Mouse (Mus musculus) heart, postnatal 10 days (tissue): ENCODE results near the gene Olfr796. TPM values are rescaled to one million over a fixed set of nuclear protein-coding genes. Genes with fewer than 3 reads are reported as not detected.

Experiments
- DNase-seq, 2 experiments: peaks; one replicate each; pipeline ENCODE4 v3.0.0; 2021
- intact Hi-C: fragments of 180-260 bp; cut with DNase I; formaldehyde crosslinking; loops from one replicate; pipeline ENCODE4 v1.15.1; 2025
- microRNA-seq, 2 experiments: library from miRNA; unstranded; fragments of <30 nt; microRNA quantifications; one replicate each; pipeline ENCODE4 v1.2.0; 2022
- total RNA-seq, 2 experiments: library from RNA; stranded (reverse); gene quantifications; 2 replicates each; pipeline ENCODE4 v1.2.3; 2021

The Olfr796 gene
- not detected for total RNA-seq

GRCm38 (mm10) chr10:129612470-129612869 is at the start of gene Olfr796:
Gene Olfr796 (minus strand): TSS chr10:129612570.
- intact Hi-C loops, result no loop called here
- no peak for DNase-seq

GRCm38 (mm10) chr10:129657394-129657793 is 45.0 kb upstream of the Olfr796 start, which contains the start of gene Olfr800:
Gene Olfr800 (plus strand): TSS chr10:129657694.
- DNase-seq, result no peak
- intact Hi-C loops, result no loop called here

GRCm38 (mm10) chr10:129651763-129652162 is 39.4 kb upstream of the Olfr796 start:
- DNase-seq, result no peak
- intact Hi-C loops, result no loop called here

- intact Hi-C loops, result no loop called here
- no peak for DNase-seq
These were observed 24.8 kb upstream of the Olfr796 start, which contains the start of gene Olfr799 for GRCm38 (mm10) chr10:129637184-129637583. Gene Olfr799 (plus strand): TSS chr10:129637484.

- intact Hi-C loops, result no loop called here
- no peak for DNase-seq
These were observed 15.5 kb upstream of the Olfr796 start, which contains the start of gene Olfr798 for GRCm38 (mm10) chr10:129627834-129628233. Gene Olfr798 (minus strand): TSS chr10:129627934.

- DNase-seq, result no peak
- intact Hi-C loops, result no loop called here
These were observed 10.9 kb upstream of the Olfr796 start for GRCm38 (mm10) chr10:129623251-129623650.

- intact Hi-C loops, result no loop called here
- DNase-seq, result no peak
These were observed 9.4 kb upstream of the Olfr796 start for GRCm38 (mm10) chr10:129621724-129622123.

- intact Hi-C loops, result no loop called here
- no peak for DNase-seq
These were observed 35.3 kb downstream of the Olfr796 start for GRCm38 (mm10) chr10:129577066-129577465.

- DNase-seq, result no peak
- intact Hi-C loops, result no loop called here
These were observed 45.0 kb downstream of the Olfr796 start, which contains the start of gene Olfr794 for GRCm38 (mm10) chr10:129567355-129567754. Gene Olfr794 (plus strand): TSS chr10:129567655.

Small RNAs within 50 kb of the gene (microRNA-seq; reads per million reads assigned to microRNA genes)
- 0 reads per million in 2 experiments for gene Gm23252

Other genes with a start within 250 kb of the Olfr796 start
- gene Olfr784, start 228.5 kb downstream of the Olfr796 start, total RNA-seq, result not detected
- not detected for gene Olfr785, start 207.1 kb downstream of the Olfr796 start, total RNA-seq
- not detected for gene Olfr786, start 185.3 kb downstream of the Olfr796 start, total RNA-seq
- not detected for gene Olfr787, start 150.7 kb downstream of the Olfr796 start, total RNA-seq
- not detected for gene Olfr788, start 141.6 kb downstream of the Olfr796 start, total RNA-seq
- gene Olfr789, start 127.8 kb downstream of the Olfr796 start, total RNA-seq, result not detected
- not detected for gene Olfr790, start 114.1 kb downstream of the Olfr796 start, total RNA-seq
- gene Olfr791, start 90.8 kb downstream of the Olfr796 start, total RNA-seq, result not detected
- gene Olfr792, start 73.4 kb downstream of the Olfr796 start, total RNA-seq, result not detected
- gene Olfr794, start 44.9 kb downstream of the Olfr796 start, total RNA-seq, result not detected
- not detected for gene Olfr798, start 15.4 kb upstream of the Olfr796 start, total RNA-seq
- gene Olfr799, start 24.9 kb upstream of the Olfr796 start, total RNA-seq, result not detected
- not detected for gene Olfr800, start 45.1 kb upstream of the Olfr796 start, total RNA-seq
- not detected for gene Olfr801, start 61.3 kb upstream of the Olfr796 start, total RNA-seq
- gene Olfr802, start 75.6 kb upstream of the Olfr796 start, total RNA-seq, result not detected
- gene Olfr803, start 81.7 kb upstream of the Olfr796 start, total RNA-seq, result not detected
- gene Olfr804, start 90.6 kb upstream of the Olfr796 start, total RNA-seq, result not detected
- not detected for gene Olfr805, start 116.8 kb upstream of the Olfr796 start, total RNA-seq
- gene Olfr806, start 129.4 kb upstream of the Olfr796 start, total RNA-seq, result not detected
- gene Olfr807, start 145.2 kb upstream of the Olfr796 start, total RNA-seq, result not detected
- not detected for gene Olfr808, start 152.9 kb upstream of the Olfr796 start, total RNA-seq
- not detected for gene Olfr809, start 162.1 kb upstream of the Olfr796 start, total RNA-seq
- not detected for gene Olfr810, start 182.3 kb upstream of the Olfr796 start, total RNA-seq
- gene Olfr811, start 191.8 kb upstream of the Olfr796 start, total RNA-seq, result not detected
- gene Olfr812, start 233.5 kb upstream of the Olfr796 start, total RNA-seq, result not detected
- gene Olfr813, start 242.8 kb upstream of the Olfr796 start, total RNA-seq, result not detected